Mouse (Mus musculus): Measurements from ENCODE around the gene Ddx21. TPM values are rescaled to one million over a fixed set of nuclear protein-coding genes. Genes with fewer than 3 reads are reported as not detected.
"Not testable (repeated sequence)": the region's sequence is repeated elsewhere in the genome, so short reads cannot be mapped to it uniquely, and the experiment has no call there.

Ddx21 gene
- 17.4 and 18.3 TPM in 2 replicates for polyA plus RNA-seq (2015; fragmentation: Nextera tagmentation; extraction: Ambion mirVana)

DNA sequence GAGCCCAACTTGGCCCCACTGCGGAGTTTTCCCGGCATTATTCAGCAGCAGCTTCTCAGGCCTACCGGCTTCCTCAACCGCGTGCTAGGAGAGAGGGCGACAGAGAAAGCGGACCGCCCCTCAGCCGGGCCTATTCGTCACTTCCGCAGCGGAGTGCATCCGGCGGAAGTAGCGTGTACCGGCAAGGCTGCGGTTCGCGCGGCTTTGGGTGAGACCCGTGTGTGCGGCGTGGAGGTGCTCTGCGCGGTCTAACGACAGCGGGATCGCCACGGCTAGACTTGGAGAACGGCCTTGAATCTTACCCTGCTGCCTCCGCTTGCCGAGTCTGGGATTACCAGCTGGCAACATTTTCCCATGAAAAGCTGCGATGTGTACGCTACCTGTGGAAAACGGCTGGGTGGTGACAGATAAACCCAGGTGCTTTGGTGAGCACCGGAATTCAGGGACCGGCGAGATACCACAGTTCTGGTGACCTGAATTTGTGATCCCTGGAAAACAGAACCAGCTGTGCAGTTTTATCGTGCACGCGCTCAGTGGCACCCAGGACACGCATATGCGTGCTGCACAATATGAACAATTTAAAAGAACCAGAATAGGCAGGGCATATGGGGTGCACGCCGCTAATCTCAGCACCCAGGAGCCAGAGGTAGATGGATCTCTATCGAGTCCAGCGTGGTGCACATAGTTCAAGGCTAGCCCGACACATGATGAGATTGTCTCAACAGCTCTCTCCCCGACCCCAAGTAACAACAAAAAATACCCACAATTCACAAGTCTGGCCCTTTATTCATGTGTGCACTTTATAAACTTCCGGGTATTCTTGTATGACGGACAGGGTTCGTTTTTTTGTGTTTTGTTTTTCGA lies at the start of gene Ddx21:
Ddx21 (minus strand) TSS at position 105 of the 864 bp plus-strand sequence.
- peak within 1 kb of the TSS; percentile 93 for H3K4me2 ChIP-seq
- 5% methylated on average over 53 of the region's 53 CpGs for WGBS
- H3K27ac ChIP-seq, result peak within 1 kb of the TSS; percentile 74
- no peaks in the 10 kb centered on the region for H3K9me3 ChIP-seq
- peak within 1 kb of the TSS; percentile 52 for H3K9ac ChIP-seq
- peak within 1 kb of the TSS; percentile 78 for H3K4me3 ChIP-seq
- ATAC-seq (ENCODE audit: insufficient number of reproducible peaks, low FRiP score, low TSS enrichment, low read depth), result peak; percentile 87
- H3K27me3 ChIP-seq, result no peaks in the 10 kb centered on the region
- H3K36me3 ChIP-seq, result peaks cover 13% of the 10 kb centered on the region
- peaks cover 19% of the 10 kb centered on the region; the same call in 1 of the 2 replicates for H3K4me1 ChIP-seq

DNA sequence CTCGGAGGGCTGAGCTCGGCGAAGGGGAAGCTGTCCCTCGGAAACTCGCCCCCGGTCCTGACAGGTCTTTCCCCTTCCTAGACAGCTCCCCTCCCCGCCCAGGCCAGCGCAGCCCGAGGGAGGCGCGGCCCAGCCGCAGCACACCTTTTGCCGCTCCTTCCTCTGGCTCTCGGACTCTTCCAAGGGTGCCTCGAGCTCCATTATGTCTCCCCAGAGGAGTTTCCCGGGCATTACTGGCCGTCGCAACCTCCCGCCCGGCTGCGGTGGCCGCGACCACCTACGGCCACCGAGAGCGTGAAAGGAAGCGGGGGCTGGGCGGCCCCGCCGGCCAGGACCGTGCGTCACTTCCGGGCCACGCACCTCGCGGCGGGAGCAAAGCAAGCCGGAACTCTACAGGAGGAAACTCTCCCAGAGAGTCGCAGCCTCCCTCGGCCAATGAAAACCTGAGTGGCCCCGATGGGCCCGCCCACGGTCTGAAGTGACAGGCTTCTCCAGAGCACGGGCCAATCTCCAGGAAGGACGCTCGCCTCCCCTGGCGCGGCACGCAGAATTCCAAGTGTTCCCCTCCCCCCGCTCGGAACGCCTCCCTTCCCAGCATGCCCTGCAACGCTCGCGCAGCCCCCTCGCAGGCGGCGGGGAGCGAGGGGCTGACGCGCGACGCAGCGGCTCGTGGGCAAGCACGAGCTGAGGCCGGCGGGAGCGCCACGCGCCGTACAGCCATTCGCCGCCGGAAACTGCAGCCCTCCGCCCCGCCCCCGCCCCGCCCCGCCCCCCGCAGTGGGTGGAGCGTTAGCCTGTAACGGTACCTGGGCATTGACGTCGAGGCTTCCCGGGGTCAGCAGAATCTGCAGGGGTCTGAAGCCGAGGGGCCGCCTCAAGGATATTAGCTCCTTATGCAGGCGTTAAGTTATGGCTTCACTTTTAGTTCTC lies 49.1 kb upstream of the Ddx21 start, which contains the start of gene Ddx50:
Ddx50 (minus strand) TSS at position 338 of the 930 bp plus-strand sequence.
- peaks cover 12% of the 10 kb centered on the region; the same call in 1 of the 2 replicates for H3K36me3 ChIP-seq
- under 1% methylated on average over 84 of the region's 89 CpGs for WGBS
- peak; percentile 100 for ATAC-seq (ENCODE audit: insufficient number of reproducible peaks, low FRiP score, low TSS enrichment, low read depth)

DNA sequence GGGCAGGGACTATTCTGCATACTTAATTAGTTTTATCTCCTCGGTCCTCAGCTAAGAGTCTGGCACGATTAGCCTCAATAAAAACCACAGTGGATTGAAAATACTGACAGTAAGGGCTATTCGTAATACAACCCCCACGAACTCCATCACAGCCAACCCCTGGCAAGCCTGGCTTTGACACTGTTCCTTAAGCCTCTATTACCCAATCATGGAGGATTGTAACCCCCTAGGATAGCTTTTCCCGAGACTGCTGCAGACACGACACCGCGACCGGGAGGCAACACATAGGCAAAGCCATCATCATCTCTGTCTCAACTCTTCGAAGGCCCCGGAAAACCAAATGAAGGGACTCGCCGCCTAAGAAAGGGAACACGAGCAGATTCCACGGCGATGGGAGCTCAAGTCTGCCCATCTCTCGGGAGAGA lies 48.3 kb upstream of the Ddx21 start:
- no peaks in the 10 kb centered on the region for H3K27me3 ChIP-seq
- H3K36me3 ChIP-seq, result peaks cover 18% of the 10 kb centered on the region; the same call in 1 of the 2 replicates
- peak overlapping the region; percentile 94 for H3K4me3 ChIP-seq
- peaks cover 9% of the 10 kb centered on the region; the same call in 1 of the 2 replicates for H3K4me1 ChIP-seq
- WGBS, result under 1% methylated on average over 17 of the region's 17 CpGs
- H3K9me3 ChIP-seq, result no peaks in the 10 kb centered on the region
- no peak for ATAC-seq (ENCODE audit: insufficient number of reproducible peaks, low FRiP score, low TSS enrichment, low read depth)
- peak overlapping the region; percentile 92 for H3K9ac ChIP-seq
- H3K27ac ChIP-seq, result peak overlapping the region; percentile 96
- peak overlapping the region; percentile 55 for H3K4me2 ChIP-seq

More for the DNA sequence above, 49.1 kb upstream of the Ddx21 start, which contains the start of gene Ddx50:
- H3K27ac ChIP-seq, result peak within 1 kb of the TSS; percentile 96
- peak within 1 kb of the TSS; percentile 55 for H3K4me2 ChIP-seq
- peaks cover 9% of the 10 kb centered on the region; the same call in 1 of the 2 replicates for H3K4me1 ChIP-seq
- H3K9me3 ChIP-seq, result no peaks in the 10 kb centered on the region
- peak within 1 kb of the TSS; percentile 94 for H3K4me3 ChIP-seq
- H3K9ac ChIP-seq, result peak within 1 kb of the TSS; percentile 92
- no peaks in the 10 kb centered on the region for H3K27me3 ChIP-seq

DNA sequence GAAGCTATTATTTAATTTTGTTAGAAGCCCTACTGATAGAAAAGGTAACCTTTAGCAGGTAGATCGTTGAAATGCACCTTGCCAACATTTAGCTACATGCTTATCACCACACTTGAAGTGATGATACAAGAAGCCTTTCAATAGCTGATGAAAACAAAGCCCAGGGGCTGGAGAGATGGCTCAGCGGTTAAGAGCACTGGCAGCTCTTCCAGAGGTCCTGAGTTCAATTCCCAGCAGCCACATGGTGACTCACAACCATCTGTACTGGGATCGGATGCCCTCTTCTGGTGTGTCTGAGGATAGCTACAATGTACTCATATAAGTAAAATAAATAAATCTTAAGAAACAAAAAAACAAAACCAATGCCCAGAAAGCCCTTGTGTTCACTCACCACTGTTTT lies 2.1 kb upstream of the Ddx21 start:
- H3K4me3 ChIP-seq, result no peak overlapping the region
- no peak overlapping the region for H3K27ac ChIP-seq
- no peak for ATAC-seq (ENCODE audit: insufficient number of reproducible peaks, low FRiP score, low TSS enrichment, low read depth)
- H3K9ac ChIP-seq, result no peak overlapping the region
- no peak overlapping the region for H3K4me2 ChIP-seq
- H3K36me3 ChIP-seq, result no peaks in the 10 kb centered on the region
- no peaks in the 10 kb centered on the region for H3K9me3 ChIP-seq
- 88% methylated on average over 3 of the region's 3 CpGs for WGBS
- H3K4me1 ChIP-seq, result peaks cover 15% of the 10 kb centered on the region; the same call in 1 of the 2 replicates
- no peaks in the 10 kb centered on the region for H3K27me3 ChIP-seq

DNA sequence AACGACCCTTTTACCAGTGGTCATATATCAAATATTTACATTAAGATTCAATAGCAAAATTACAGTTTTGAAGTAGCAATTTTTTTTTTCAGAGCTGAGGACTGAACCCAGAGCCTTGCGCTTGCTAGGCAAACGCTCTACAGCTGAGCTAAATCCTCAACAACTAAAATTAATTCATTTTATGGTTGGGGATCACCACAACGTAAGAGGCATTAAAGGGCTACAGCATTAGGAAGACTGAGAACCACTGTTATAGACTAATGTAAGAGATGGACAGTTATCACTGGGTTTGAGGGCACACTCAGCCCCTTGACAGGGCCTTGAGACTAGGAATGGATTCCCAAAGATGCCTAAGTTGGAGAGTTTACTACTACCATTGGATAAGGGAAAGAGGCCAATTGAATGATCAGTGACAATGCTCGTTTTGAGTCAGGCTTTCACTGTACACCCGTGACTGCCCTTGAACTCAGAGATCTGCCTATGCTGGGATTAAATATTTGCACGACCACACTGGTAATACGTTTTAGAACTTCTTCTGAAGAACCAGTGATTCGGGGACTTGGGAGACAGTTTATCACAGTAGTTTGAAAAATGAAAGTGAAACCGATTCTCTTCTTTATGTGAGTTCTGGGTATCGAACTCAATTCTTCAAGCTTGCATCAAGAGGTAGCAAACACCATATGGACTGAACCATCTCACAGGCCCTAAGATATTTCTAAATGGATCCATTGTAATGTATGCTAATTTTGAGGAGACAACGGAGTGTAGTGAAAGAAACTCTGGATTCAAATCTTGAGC lies 1.4 kb upstream of the Ddx21 start:
- Histone ChIP-seq H3K36me3 (peaks cover 3% of the 10 kb centered on the region; the same call in 1 of the 2 replicates), H3K9ac (no peak overlapping the region), H3K9me3 (no peaks in the 10 kb centered on the region), H3K4me2 (no peak overlapping the region), H3K4me1 (peaks cover 15% of the 10 kb centered on the region; the same call in 1 of the 2 replicates), H3K4me3 (no peak overlapping the region), H3K27ac (no peak overlapping the region), H3K27me3 (no peaks in the 10 kb centered on the region)
- WGBS, result 87% methylated on average over 12 of the region's 12 CpGs
- no peak for ATAC-seq (ENCODE audit: insufficient number of reproducible peaks, low FRiP score, low TSS enrichment, low read depth)

DNA sequence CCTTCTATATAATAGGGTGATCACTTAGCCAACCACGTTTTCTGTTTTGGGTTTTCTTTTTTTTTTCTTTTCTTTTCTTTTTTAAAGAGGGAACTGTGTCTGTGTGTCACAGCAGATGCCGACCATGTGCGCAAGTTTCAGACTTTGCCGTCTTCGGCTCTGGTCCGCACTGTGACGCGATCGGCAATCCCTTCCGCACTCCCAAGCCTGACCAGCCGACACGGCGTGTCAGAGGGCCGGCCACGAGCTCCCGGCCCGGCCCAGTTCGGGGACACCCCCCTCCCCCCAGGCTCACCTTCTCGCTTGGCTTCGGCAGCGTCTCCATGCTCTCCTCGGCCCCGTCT lies 276 bp downstream of the Ddx21 start:
- H3K36me3 ChIP-seq, result peaks cover 19% of the 10 kb centered on the region
- H3K27ac ChIP-seq, result peak overlapping the region; percentile 74
- peak overlapping the region; percentile 93 for H3K4me2 ChIP-seq
- H3K4me3 ChIP-seq, result peak overlapping the region; percentile 78
- no peaks in the 10 kb centered on the region for H3K27me3 ChIP-seq
- peak; percentile 60; the same call in 1 of the 2 replicates for ATAC-seq (ENCODE audit: insufficient number of reproducible peaks, low FRiP score, low TSS enrichment, low read depth)
- no peaks in the 10 kb centered on the region for H3K9me3 ChIP-seq
- peaks cover 19% of the 10 kb centered on the region; the same call in 1 of the 2 replicates for H3K4me1 ChIP-seq
- WGBS, result under 1% methylated on average over 23 of the region's 23 CpGs
- peak overlapping the region; percentile 52 for H3K9ac ChIP-seq

DNA sequence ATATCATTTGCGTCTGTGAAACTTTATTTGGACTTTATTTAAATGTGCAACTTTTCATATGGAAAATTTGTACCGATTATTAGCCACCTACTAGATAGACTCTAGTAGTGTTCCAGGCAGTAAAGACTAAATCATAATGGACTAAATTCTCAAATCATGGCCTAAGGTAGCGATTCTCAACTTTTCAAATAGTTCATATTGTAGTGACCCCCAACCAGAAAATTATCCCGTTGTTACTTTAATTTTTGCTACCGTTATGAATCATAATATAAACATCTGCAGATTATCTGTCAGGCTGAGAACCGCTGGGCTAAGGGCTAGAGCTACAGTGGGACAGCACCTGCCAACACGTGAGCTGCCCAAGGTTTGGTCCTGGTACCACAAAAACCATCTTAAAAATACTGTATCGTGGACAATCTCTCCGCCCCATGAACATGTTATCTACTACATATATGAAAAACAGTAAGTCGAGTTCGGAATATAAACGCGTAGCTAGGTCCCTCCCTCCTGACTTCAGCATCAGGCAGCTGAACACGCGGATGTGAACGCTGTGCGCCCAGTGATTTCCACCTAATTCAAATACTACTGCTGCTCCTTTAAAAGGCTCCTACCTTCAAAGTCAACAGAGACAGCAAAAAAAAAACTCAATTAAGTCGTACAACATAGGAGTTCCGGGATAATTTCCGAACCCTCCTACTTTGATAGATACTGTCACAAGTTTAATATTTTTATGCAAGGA lies 859 bp downstream of the Ddx21 start:
- ATAC-seq (ENCODE audit: insufficient number of reproducible peaks, low FRiP score, low TSS enrichment, low read depth), result no peak
- 10% methylated on average over 20 of the region's 20 CpGs for WGBS
- Histone ChIP-seq H3K9me3 (no peaks in the 10 kb centered on the region), H3K27ac (no peak overlapping the region), H3K4me2 (peak overlapping the region; percentile 93), H3K36me3 (peaks cover 22% of the 10 kb centered on the region), H3K4me3 (peak overlapping the region; percentile 78), H3K9ac (peak overlapping the region; percentile 52), H3K4me1 (peaks cover 19% of the 10 kb centered on the region; the same call in 1 of the 2 replicates), H3K27me3 (no peaks in the 10 kb centered on the region)

DNA sequence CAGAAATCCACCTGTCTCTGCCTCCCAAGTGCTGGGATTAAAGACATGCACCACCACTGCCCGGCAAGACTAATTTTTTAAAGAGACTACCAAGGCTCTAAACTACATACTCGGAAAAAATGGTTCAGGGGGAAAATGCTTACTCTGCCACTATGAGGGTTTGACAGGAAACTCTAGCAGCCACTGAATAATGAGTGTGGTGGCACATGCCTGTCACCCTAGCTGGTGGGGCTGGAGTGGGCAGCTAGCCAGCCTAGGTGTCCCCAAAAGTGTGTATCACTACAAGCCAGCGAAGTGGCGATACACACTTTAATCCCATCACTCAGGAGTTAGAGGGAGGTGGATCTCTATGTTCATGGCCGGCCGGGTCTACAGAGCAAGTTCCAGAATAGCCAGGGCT lies 2.0 kb downstream of the Ddx21 start:
- WGBS, result 88% methylated on average over 6 of the region's 6 CpGs
- Histone ChIP-seq H3K27ac (no peak overlapping the region), H3K36me3 (peaks cover 32% of the 10 kb centered on the region), H3K4me1 (peaks cover 19% of the 10 kb centered on the region; the same call in 1 of the 2 replicates), H3K27me3 (no peaks in the 10 kb centered on the region), H3K4me2 (no peak overlapping the region), H3K9ac (no peak overlapping the region), H3K4me3 (no peak overlapping the region), H3K9me3 (no peaks in the 10 kb centered on the region)
- ATAC-seq (ENCODE audit: insufficient number of reproducible peaks, low FRiP score, low TSS enrichment, low read depth), result no peak

DNA sequence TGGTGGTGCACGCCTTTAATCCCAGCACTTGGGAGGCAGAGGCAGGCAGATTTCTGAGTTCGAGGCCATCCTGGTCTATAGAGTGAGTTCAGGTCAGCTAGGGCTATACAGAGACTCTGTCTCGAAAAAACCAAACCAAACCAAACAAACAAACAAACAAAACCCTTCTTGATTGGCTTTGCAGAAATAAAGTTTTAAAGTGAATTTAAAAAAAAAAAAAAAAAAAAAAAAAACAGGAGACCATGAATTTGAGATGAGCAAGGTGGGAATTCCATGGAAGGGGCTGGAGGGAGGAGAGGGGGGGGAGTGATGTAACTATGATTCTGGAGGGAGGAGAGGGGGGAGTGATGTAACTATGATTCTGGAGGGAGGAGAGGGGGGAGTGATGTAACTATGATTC lies 2.8 kb downstream of the Ddx21 start:
- H3K27ac ChIP-seq; H3K9ac ChIP-seq; H3K4me2 ChIP-seq; H3K27me3 ChIP-seq; H3K9me3 ChIP-seq; ATAC-seq (ENCODE audit: insufficient number of reproducible peaks, low FRiP score, low TSS enrichment, low read depth); H3K4me3 ChIP-seq: not testable (repeated sequence)
- H3K36me3 ChIP-seq, result peaks cover 37% of the 10 kb centered on the region
- H3K4me1 ChIP-seq, result peaks cover 19% of the 10 kb centered on the region; the same call in 1 of the 2 replicates
- WGBS, result 92% methylated on average over 3 of the region's 3 CpGs

DNA sequence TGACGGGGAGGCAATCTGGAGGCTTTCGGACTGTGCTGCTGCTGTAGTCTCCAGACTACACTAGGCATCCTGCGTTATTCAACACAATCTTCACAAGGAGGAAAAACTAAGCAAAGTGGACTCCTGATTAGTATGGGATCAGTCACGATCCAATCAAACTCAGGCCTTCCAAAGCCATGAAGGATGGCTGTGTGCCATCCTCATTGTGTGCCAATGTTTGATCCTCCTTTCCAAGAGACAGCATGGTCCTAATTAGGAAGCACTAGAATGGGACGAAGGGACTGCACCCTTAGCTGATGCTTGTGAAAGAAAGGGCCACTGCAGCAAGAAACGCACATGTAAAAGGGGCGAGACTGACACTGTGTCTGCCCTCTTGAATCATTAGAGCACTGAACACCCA lies 9.6 kb downstream of the Ddx21 start:
- Histone ChIP-seq H3K9me3 (no peaks in the 10 kb centered on the region), H3K27ac (no peak overlapping the region), H3K4me1 (no peaks in the 10 kb centered on the region), H3K27me3 (no peaks in the 10 kb centered on the region), H3K4me2 (no peak overlapping the region), H3K9ac (no peak overlapping the region), H3K4me3 (no peak overlapping the region), H3K36me3 (peaks cover 85% of the 10 kb centered on the region)
- WGBS, result 82% methylated on average over 7 of the region's 7 CpGs
- no peak for ATAC-seq (ENCODE audit: insufficient number of reproducible peaks, low FRiP score, low TSS enrichment, low read depth)

Measured in limb, embryonic 15.5 days (tissue).